Mouse (Mus musculus): ENCODE data around the gene Fh1. TPM values are rescaled to one million over a fixed set of nuclear protein-coding genes. Genes with fewer than 3 reads are reported as not detected.
A peak's percentile ranks its signal among the peaks of the same experiment; 100 is the strongest.

Gene Fh1
- polyA plus RNA-seq, 1 experiment from 2014 or later = 162 TPM

DNA sequence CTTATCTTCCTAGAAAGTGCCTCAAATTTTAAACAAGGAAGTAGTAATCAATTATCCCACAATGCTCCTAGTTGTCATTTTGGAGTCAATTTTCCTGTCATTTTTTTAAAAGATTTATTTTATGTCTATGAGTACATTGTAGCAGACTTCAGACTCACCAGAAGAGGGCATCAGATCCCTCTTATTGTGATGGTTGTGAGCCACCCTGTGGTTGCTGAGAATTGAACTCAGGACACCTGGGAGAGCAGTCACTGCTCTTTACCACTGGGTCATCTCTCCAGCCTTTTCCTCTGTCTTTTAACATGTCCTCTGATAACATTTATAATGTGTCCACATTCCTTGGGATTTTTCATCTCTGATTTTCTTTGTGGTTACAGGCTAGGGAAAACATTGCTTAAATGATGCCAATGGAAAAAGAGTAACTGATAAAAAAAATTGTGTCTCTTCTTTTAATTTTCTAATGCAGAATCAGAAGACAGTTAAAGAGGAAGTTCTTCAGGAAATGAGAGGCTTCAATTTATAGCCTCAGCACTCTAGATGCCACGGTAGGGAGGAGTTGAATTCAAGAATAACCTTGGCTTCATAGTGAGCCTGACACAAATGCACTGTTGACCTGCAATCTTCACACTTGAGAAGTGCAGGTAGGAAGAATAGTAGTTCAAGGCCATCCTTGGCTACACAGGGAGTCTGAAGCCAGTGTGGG lies 706 bp upstream of the Fh1 start:
- H3K9ac ChIP-seq (ENCODE audit: low read depth, low read length) = no peak overlapping the region
- peak; percentile 60 for DNase-seq (ENCODE audit: low spot score)
- ATAC-seq (replicated peaks; ENCODE audit: low FRiP score, low read depth) = peak; percentile 9; the same call in 1 of the 2 replicates

DNA sequence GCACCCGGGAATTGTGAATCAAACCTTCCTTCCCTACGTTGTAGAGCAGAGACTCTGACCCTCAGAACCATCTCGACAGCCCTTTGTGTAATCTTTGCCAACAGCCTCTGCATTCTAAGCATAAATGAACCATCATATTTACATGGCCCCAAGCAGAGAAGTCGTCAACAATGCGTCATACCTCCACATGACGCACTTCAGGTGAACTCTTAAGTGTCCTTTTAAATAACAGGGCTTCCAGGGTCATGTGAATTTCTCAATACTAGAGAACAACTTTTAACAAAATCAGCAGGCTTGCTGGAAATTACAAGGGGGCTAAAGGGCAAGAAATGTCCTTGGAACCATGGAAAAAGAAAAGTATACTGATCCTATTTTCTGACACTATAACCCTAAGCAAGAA lies 1.8 kb downstream of the Fh1 start:
- no peak overlapping the region for H3K27ac ChIP-seq
- no peak overlapping the region for H3K4me3 ChIP-seq (replicated peaks; ENCODE audit: low read depth, low read length)
- H3K27me3 ChIP-seq (ENCODE audit: insufficient read depth, low read length) = no peaks in the 10 kb centered on the region
- TF ChIP-seq CTCF (IDR thresholded peaks at IDR 0.05; ENCODE audit: low read depth) = no peak
- ATAC-seq (replicated peaks; ENCODE audit: low FRiP score, low read depth) (no peak), DNase-seq (ENCODE audit: low spot score) (peak; percentile 1)
- no peaks in the 10 kb centered on the region for H3K4me1 ChIP-seq (replicated peaks; ENCODE audit: insufficient read depth, low read length)
- no peaks in the 10 kb centered on the region for H3K36me3 ChIP-seq (ENCODE audit: insufficient read depth, low read length)
- no peaks in the 10 kb centered on the region for H3K9me3 ChIP-seq (replicated peaks; ENCODE audit: low read length)
- 83% methylated on average over 6 of the region's 6 CpGs for WGBS
- no peak overlapping the region for H3K4me2 ChIP-seq (ENCODE audit: low read length)
- no peak overlapping the region for H3K9ac ChIP-seq (ENCODE audit: low read depth, low read length)

More for the DNA sequence above, 706 bp upstream of the Fh1 start:
- H3K27me3 ChIP-seq (ENCODE audit: insufficient read depth, low read length) = no peaks in the 10 kb centered on the region
- peak; percentile 84 for TF ChIP-seq CTCF (IDR thresholded peaks at IDR 0.05; ENCODE audit: low read depth)
- 83% methylated on average over 1 of the region's 1 CpGs for WGBS
- H3K27ac ChIP-seq = peak overlapping the region; percentile 85
- H3K9me3 ChIP-seq (replicated peaks; ENCODE audit: low read length) = no peaks in the 10 kb centered on the region
- H3K36me3 ChIP-seq (ENCODE audit: insufficient read depth, low read length) = no peaks in the 10 kb centered on the region
- H3K4me2 ChIP-seq (ENCODE audit: low read length) = peak overlapping the region; percentile 75
- H3K4me1 ChIP-seq (replicated peaks; ENCODE audit: insufficient read depth, low read length) = no peaks in the 10 kb centered on the region
- H3K4me3 ChIP-seq (replicated peaks; ENCODE audit: low read depth, low read length) = peak overlapping the region; percentile 64; the same call in 1 of the 2 replicates

DNA sequence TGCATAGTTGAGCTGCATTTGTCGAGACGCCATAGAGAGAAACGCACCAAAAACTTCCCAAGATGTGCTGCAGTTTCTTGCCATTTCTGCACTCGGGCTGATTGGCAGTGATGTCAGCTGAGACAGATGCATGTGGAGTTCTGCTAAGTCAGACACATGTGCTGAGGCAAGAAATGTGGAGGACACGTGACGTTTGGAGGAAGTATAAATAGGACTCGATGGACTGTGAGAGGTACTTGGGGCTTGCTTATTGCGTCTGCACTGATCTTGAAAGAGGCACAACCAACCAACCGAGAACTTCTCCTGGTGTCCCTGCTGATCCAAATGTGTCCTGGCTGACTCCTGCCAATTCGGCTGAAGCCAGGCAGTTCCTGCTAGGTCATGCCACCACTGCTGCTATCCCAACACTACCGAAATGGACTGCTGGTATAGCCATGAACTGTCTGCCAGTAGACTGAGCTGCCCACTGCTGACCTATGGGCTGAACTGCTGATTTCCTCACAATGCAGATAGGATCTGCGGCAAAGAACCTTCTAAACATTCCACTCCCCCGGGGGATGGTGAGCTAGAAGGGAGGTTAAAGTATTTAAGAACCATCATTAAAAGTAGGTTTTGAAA lies 5.5 kb downstream of the Fh1 start, which contains the start of gene Kmo:
Kmo (plus strand) TSS at position 568 of the 618 bp plus-strand sequence.
- H3K9ac ChIP-seq (ENCODE audit: low read depth, low read length) = no peak within 1 kb of the TSS
- peaks cover 24% of the 10 kb centered on the region for H3K36me3 ChIP-seq (ENCODE audit: insufficient read depth, low read length)
- H3K27ac ChIP-seq = no peak within 1 kb of the TSS
- no peak within 1 kb of the TSS for H3K4me2 ChIP-seq (ENCODE audit: low read length)
- TF ChIP-seq CTCF (IDR thresholded peaks at IDR 0.05; ENCODE audit: low read depth) = no peak
- H3K4me1 ChIP-seq (replicated peaks; ENCODE audit: insufficient read depth, low read length) = no peaks in the 10 kb centered on the region
- ATAC-seq (replicated peaks; ENCODE audit: low FRiP score, low read depth) (no peak), DNase-seq (ENCODE audit: low spot score) (no peak)
- no peak within 1 kb of the TSS for H3K4me3 ChIP-seq (replicated peaks; ENCODE audit: low read depth, low read length)
- H3K27me3 ChIP-seq (ENCODE audit: insufficient read depth, low read length) = no peaks in the 10 kb centered on the region
- no peaks in the 10 kb centered on the region for H3K9me3 ChIP-seq (replicated peaks; ENCODE audit: low read length)
- WGBS = 89% methylated on average over 13 of the region's 13 CpGs

DNA sequence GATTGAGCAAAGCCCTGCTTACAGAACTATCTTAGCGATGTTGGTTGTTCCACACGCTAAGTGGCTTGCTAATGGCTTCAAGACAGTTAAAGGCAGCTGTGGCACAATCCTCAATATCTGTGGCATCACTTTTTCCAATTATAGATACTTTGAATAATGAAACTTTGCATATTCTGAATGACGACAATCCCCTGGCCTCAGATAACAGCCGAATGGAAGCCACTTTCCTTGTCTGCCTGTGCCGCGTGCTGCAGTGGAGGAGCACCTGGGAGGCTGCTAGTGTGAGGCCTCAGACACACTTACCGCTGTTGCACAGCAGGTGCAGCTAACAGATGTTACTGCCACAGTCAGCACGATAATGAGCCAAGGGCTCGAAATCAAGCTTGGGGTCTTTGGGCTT lies 10.4 kb downstream of the Fh1 start:
- Histone ChIP-seq H3K4me1 (replicated peaks; ENCODE audit: insufficient read depth, low read length) (no peaks in the 10 kb centered on the region), H3K36me3 (ENCODE audit: insufficient read depth, low read length) (peaks cover 52% of the 10 kb centered on the region)
- ATAC-seq (replicated peaks; ENCODE audit: low FRiP score, low read depth) = no peak

DNA sequence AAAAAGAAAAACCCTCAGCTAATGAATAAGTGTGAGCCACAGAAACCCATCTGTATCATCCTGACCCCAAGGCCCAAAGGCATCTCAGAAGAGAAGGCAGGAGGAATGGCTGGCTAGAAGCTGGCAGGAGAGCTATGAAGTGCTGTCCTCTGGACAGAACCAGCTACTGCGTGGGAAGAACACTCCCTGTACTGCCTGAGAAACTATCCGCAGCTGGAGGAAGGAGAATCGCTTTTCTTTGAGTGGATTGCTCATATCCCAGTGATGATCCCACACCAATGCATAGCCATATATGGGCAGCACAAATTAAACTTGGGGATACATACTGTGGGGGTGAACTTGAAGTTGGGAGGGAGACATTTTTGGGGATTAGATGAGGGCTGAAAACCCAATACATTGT lies 16.7 kb downstream of the Fh1 start:
- WGBS = 97% methylated on average over 3 of the region's 3 CpGs
- H3K4me2 ChIP-seq (ENCODE audit: low read length) = no peak overlapping the region
- H3K27ac ChIP-seq = no peak overlapping the region
- no peaks in the 10 kb centered on the region for H3K9me3 ChIP-seq (replicated peaks; ENCODE audit: low read length)
- no peaks in the 10 kb centered on the region for H3K4me1 ChIP-seq (replicated peaks; ENCODE audit: insufficient read depth, low read length)
- no peaks in the 10 kb centered on the region for H3K27me3 ChIP-seq (ENCODE audit: insufficient read depth, low read length)
- ATAC-seq (replicated peaks; ENCODE audit: low FRiP score, low read depth) (no peak), DNase-seq (ENCODE audit: low spot score) (no peak)
- TF ChIP-seq CTCF (IDR thresholded peaks at IDR 0.05; ENCODE audit: low read depth) = no peak
- H3K4me3 ChIP-seq (replicated peaks; ENCODE audit: low read depth, low read length) = no peak overlapping the region
- H3K36me3 ChIP-seq (ENCODE audit: insufficient read depth, low read length) = peaks cover 53% of the 10 kb centered on the region
- H3K9ac ChIP-seq (ENCODE audit: low read depth, low read length) = no peak overlapping the region

More for the DNA sequence above, 10.4 kb downstream of the Fh1 start:
- no peak overlapping the region for H3K9ac ChIP-seq (ENCODE audit: low read depth, low read length)
- no peaks in the 10 kb centered on the region for H3K9me3 ChIP-seq (replicated peaks; ENCODE audit: low read length)
- WGBS = 97% methylated on average over 9 of the region's 9 CpGs
- no peak for DNase-seq (ENCODE audit: low spot score)
- H3K4me2 ChIP-seq (ENCODE audit: low read length) = no peak overlapping the region
- H3K27me3 ChIP-seq (ENCODE audit: insufficient read depth, low read length) = no peaks in the 10 kb centered on the region
- TF ChIP-seq CTCF (IDR thresholded peaks at IDR 0.05; ENCODE audit: low read depth) = no peak
- H3K4me3 ChIP-seq (replicated peaks; ENCODE audit: low read depth, low read length) = no peak overlapping the region
- H3K27ac ChIP-seq = no peak overlapping the region

DNA sequence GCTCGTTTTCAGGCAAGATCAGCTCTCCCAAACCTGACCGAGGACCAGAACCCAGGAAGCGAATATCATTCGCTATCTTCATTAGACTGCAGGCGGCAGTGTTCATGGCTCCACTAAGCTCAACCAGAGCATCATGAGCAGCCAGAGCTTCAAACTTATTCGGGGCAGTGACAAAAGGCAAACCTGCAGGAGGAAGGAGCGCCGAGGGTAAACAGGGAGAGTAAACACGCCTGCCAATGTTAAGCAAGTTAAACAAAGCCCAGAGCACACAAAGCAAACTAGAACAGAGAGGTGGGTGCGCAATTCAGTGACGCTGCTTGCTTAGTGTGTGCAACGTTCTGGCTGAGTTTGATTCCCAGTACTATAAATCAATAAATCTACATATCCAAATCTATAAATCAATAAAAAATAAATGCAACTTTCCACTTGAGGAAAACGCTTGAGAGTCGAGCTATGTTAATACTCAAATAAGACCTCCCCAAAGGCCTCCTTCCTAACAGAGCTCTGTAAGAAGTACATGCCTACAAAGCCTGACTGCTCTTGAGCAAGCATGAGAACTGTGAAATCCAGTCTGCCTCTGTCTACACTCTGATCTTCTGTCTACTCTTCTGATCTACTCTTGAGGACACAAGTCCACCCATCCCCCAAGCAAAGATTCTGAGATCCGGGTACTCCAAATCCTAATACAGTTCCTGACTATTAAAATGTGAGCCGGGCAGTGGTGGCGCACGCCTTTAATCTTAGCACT lies 17.4 kb downstream of the Fh1 start:
- WGBS = 91% methylated on average over 18 of the region's 18 CpGs
- Histone ChIP-seq H3K4me3 (replicated peaks; ENCODE audit: low read depth, low read length) (no peak overlapping the region), H3K36me3 (ENCODE audit: insufficient read depth, low read length) (peaks cover 52% of the 10 kb centered on the region), H3K27ac (no peak overlapping the region), H3K4me2 (ENCODE audit: low read length) (no peak overlapping the region), H3K4me1 (replicated peaks; ENCODE audit: insufficient read depth, low read length) (no peaks in the 10 kb centered on the region), H3K27me3 (ENCODE audit: insufficient read depth, low read length) (no peaks in the 10 kb centered on the region), H3K9me3 (replicated peaks; ENCODE audit: low read length) (no peaks in the 10 kb centered on the region), H3K9ac (ENCODE audit: low read depth, low read length) (no peak overlapping the region)
- TF ChIP-seq CTCF (IDR thresholded peaks at IDR 0.05; ENCODE audit: low read depth) = no peak
- ATAC-seq (replicated peaks; ENCODE audit: low FRiP score, low read depth) = no peak
- no peak for DNase-seq (ENCODE audit: low spot score)

All from kidney, postnatal 0 days (tissue).